Mouse (Mus musculus) T-cell, adult 2 months (primary cell): Measurements from ENCODE around the gene Baz2b.
"Not testable (repeated sequence)": the region's sequence is repeated elsewhere in the genome, so short reads cannot be mapped to it uniquely, and the experiment has no call there.

Experiments used
- DNase-seq: peaks from one replicate; pipeline ENCODE4 v3.0.0; 2022; ENCODE audit warnings: low spot score

The Baz2b gene

GRCm38 (mm10) chr2:60200051-60200562 is 9.5 kb downstream of the Baz2b start:
- DNase-seq: peak; percentile 66

DNA sequence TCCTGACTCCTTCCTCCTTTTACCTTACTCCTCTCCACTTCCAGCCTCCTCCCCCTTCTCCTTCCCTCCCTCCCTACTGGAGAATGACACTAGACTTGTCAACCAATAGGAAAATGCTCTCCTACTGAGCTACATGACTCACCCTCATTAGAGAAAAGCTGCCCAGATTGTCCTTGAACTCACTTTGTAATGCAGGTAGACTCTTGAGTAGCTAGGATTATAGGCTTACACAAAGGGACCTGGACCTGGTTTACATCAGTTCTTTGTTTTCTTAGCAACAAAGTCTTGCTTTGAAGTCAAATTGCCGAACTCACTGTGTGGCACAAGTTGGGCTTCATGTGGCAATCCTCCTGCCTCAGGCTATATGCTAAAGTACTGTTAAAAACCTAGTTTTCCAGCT is 12.8 kb downstream of the Baz2b start:
- DNase-seq: no peak

DNA sequence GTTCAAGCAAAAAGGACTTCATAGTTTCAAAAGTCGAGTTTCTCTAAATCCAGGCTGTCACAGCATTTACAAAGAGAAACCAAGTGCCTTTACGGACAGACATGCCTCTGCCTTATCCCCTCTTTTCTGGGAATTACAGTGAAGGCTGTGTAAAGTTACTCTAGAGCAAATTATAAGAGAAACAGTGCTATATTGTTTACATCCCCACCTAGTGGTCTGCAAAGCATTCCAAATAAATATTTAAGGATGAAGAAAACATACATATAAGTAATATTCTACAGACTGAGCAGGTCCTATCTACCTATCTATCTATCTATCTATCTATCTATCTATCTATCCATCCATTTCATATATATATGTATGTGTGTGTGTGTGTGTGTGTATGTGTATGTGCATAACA is 27.9 kb downstream of the Baz2b start:
- no peak for DNase-seq

- no peak for DNase-seq
Measured at GRCm38 (mm10) chr2:60177490-60177889, 32.1 kb downstream of the Baz2b start.

GRCm38 (mm10) chr2:60176087-60176486 is 33.6 kb downstream of the Baz2b start:
- no peak for DNase-seq

DNA sequence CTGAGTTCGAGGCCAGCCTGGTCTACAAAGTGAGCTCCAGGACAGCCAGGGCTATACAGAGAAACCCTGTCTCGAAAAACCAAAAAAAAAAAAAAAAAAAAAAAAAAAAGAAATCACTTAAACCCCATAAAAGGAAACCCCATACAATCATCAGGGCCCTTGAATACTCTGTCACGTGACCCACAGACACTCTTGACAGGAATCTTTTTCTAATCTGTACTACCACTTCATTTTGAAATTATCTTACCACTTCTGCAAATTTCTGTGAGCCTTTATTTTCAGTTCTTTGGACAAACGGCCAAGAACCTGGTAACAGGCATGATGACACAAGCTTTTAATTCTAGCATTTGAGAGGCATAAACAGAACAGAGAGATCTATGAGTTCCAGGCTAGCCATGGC is 34.6 kb downstream of the Baz2b start:
- no peak for DNase-seq

DNA sequence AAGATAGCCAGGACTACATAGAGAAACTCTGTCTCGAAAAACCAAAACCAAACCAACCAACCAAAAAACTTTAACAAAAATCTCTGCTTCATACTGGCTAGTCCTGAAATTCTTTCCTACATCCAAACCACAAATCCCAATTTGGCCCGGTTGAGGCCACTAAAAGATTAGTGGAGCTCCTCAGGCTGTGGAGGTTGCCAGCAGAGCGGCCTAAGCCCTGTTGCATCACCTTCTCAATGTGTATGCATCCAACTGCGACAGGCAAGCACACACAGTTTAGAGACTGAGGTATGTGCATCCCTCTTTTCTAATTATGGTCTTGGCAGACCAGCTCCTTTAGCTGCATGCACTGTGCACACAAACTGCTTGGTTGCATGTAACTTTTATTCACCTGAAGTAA is 36.0 kb downstream of the Baz2b start:
- no peak for DNase-seq

GRCm38 (mm10) chr2:60173190-60173589 is 36.4 kb downstream of the Baz2b start:
- DNase-seq: peak; percentile 12

- DNase-seq: peak; percentile 15
Measured at GRCm38 (mm10) chr2:60172531-60172914, 37.1 kb downstream of the Baz2b start.

DNA sequence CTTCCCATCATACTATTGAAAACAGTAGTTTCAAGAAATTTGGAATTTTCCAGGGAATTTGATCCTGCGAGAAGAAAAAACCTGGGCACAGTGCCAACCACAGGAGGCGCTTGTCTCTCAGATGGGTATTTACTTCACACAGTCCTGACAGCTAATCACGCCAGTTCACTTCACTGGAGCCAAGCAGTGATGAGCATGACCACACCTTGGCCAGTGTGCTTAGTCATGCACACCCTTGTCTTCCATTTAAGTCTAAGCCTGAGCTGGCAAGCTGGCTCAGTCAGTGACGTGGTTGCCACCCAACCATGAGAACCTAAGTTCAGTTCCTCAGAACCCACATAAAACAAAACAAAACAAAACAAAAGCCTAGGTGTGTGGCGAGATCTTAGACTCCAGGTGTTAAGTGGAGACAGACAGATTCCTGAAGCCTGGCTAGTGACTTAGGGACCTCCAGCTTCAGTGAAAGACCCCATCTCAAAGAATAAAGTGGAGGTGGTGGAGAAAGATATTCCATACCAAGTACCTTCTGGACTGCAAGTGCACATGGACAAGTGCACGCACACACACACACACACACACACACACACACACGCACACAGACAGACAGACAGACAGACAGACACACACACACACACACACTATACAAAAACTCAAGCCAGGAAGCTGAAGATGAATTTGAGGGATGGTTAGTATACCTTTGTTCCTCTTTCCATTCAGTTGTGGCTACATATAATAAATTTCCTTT is 37.7 kb downstream of the Baz2b start:
- DNase-seq: peak; percentile 61

DNA sequence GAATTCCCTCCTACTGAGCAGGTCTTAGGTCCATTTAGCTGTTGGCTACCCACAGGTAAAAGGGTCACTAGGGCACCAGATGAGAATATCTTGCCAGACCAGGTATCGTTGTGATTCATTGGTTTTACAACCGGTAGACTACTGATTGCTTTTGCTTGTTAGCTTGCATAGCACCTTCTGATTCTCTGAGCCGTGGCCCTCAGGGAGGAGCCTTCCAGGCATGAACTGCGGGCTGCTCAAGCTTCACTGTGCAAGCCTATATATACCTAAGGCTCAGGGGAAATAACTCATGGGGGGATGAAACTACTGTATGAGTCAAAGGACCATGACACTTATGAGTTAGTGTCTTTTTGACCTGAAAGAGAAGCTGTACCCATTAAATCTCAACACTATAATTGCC is 42.8 kb downstream of the Baz2b start:
- no peak for DNase-seq

- DNase-seq: peak; percentile 13
Measured at GRCm38 (mm10) chr2:60165679-60166078, 44.0 kb downstream of the Baz2b start.

DNA sequence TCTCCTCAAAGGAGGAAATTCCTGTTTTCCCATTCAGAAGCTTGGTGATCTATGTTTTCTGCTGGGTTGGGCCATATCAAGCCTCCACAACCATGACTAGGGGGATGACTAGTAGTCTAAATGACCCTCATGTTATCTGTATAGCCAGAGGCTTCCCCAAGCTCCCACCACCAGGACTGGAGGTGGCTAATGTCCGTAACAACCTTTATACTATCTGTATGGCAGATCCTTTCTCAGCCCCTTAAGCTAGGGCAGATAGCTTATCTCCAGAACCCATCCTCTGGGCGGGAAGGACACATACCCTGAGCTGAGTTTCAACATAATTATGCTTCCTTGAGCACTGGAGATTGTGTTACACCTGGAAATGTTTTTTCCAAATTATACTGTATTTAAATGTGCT is 45.9 kb downstream of the Baz2b start:
- no peak for DNase-seq

DNA sequence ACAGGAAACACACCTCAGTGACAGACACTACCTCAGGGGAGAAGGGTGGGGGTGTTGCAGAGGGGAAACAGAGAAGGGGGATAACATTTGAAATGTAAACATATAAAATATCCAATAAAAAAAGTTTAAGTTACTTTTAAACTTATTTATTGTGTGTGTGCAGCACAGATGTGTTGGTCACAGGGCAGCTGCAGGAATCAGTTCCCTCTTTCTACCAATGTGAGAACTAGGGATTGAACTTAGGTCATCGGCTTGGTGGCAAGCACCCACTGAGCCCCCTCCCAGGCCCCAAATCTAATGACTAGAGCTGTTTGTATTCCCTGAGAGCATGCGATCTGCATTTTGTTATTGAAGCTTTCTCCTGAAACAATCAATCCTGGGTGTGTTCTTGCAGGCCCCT is 57.2 kb downstream of the Baz2b start:
- DNase-seq: no peak

- no peak for DNase-seq
Measured at GRCm38 (mm10) chr2:60148651-60149050, 61.0 kb downstream of the Baz2b start.

DNA sequence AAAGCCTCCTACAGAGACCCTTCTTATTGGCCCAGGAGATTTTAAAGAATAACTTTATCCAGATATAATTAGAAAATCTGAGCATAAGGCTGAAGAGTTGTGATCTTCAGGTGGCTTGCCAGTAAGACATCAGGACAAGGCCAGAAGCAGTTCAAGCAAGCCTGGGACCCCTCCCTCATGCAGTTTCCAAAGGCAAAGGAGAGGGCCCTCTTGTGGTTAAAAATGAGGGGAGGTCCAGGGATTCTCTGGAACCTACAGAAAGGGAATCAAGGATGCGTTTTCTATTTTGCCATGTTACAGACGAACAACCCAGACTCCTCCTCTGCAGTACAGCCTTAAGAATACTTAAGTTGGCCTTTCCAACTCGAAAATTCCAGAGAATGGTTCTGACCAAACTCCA is 62.2 kb downstream of the Baz2b start:
- no peak for DNase-seq

GRCm38 (mm10) chr2:60145742-60146141 is 63.9 kb downstream of the Baz2b start:
- DNase-seq: no peak

DNA sequence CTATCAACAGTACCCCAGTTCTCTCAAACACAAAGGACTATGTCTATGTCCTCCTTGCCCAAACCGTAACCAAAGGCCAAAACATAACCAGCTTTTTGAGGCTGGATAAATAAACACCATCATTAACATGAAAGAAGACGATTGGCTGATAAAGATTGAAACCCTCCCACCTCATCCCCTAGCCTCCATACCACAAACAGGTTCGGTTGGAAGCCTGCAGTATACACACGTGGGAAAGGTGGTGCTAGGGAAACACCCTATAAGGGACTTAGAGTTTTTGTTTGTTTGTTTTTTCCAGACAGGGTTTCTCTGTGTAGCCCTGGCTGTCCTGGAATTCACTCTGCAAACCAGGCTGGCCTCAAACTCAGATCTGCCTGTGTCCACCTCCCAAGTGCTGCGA is 66.3 kb downstream of the Baz2b start:
- DNase-seq: no peak

DNA sequence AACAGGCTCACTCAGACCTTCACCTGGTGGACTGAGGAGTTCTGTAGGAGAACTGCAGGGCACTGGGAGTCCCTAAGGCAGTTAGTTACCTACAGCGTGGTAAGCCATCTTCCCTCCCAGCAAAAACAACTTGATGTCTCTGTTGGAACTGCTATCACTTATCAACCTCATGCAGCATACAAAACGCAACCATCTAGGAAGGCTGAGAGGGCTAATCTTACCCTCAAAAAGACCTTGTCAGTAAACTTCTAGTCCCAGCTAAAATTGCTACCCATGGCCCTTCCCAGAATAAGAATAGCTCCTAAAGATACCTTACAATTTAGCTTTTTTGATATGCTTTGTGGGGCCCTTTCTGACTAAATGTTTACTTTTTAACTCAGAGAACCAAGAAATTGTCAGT is 67.4 kb downstream of the Baz2b start:
- DNase-seq: no peak

GRCm38 (mm10) chr2:60138751-60139162 is 70.9 kb downstream of the Baz2b start:
- no peak for DNase-seq

GRCm38 (mm10) chr2:60135796-60136195 is 73.8 kb downstream of the Baz2b start:
- DNase-seq: no peak

DNA sequence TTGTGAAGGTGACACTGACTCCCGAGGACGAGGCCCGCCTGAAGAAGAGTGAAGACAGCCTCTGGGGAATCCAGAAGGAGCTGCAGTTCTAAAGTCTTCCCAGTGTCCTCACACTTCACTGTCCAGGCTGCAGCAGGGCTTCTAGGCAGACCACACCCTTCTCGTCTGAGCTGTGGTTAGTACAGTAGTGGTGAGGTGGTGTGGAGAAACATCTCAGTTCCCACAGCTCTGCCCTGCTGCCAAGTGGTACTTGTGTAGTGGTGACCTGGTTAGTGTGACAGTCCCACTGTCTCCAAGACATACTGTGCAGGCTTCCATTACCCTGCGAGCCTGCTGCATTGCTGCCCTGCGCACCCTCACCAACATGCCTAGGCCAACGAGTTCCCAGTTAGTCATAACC is 74.7 kb downstream of the Baz2b start:
- not testable (repeated sequence) for DNase-seq

GRCm38 (mm10) chr2:60133072-60133471 is 76.6 kb downstream of the Baz2b start:
- DNase-seq: no peak
